Mouse (Mus musculus) stomach, embryonic 16.5 days (tissue): ENCODE measurements around the gene Insr. TPM values are rescaled to one million over a fixed set of nuclear protein-coding genes. Genes with fewer than 3 reads are reported as not detected.

Experiments used
- ATAC-seq: fragments of 200-750 bp; cut with Nextera tagmentation; 2 replicates; pipeline ENCODE4 v1.8.0; 2017; ENCODE audit warnings: moderate number of reproducible peaks, moderate TSS enrichment; ENCODE audit not compliant: insufficient read depth, low FRiP score
- H3K27ac ChIP-seq: fragments of 300-500 bp; sonication (generic); 2 replicates; pipeline ENCODE4 v1.5.1; 2014; ENCODE audit warnings: low read length
- H3K27me3 ChIP-seq: fragments of 300-500 bp; sonication (generic); 2 replicates; pipeline ENCODE4 v1.6.1; 2014; ENCODE audit warnings: low read length, control low read depth, mixed read lengths; ENCODE audit not compliant: control insufficient read depth, insufficient read depth
- H3K36me3 ChIP-seq: fragments of 300-500 bp; sonication (generic); 2 replicates; pipeline ENCODE4 v1.6.1; 2014; ENCODE audit warnings: low read length; ENCODE audit not compliant: control insufficient read depth, insufficient read depth
- H3K4me1 ChIP-seq: fragments of 300-500 bp; sonication (generic); 2 replicates; pipeline ENCODE4 v1.6.1; 2014; ENCODE audit warnings: low read length, control low read depth, mixed read lengths; ENCODE audit not compliant: control insufficient read depth, insufficient read depth
- H3K4me2 ChIP-seq: fragments of 300-500 bp; sonication (generic); 2 replicates; pipeline ENCODE4 v1.6.1; 2014; ENCODE audit warnings: low read depth, low read length, mixed read lengths
- H3K4me3 ChIP-seq: fragments of 300-500 bp; sonication (generic); replicated peaks from 2 replicates; pipeline ENCODE4 v1.5.1; 2014; ENCODE audit warnings: mild to moderate bottlenecking, low read length
- H3K9ac ChIP-seq: fragments of 300-500 bp; sonication (generic); 2 replicates; pipeline ENCODE4 v1.6.1; 2014; ENCODE audit warnings: low read length
- H3K9me3 ChIP-seq: fragments of 300-500 bp; sonication (generic); replicated peaks from 2 replicates; pipeline ENCODE4 v1.6.1; 2016; ENCODE audit warnings: low read length, control low read depth; ENCODE audit not compliant: control insufficient read depth
- WGBS: fragments of 180-500 bp; shearing (Covaris S2); extraction: QIAGEN DNeasy Blood & Tissue Kit; methylation state at CpG from one replicate; pipeline ENCODE4 v1.1.7; 2014; 5-methylcytosine and 5-hydroxymethylcytosine counted together
- polyA plus RNA-seq: library from polyadenylated mRNA; unstranded; fragments of >200 nt; fragmentation: Nextera tagmentation; extraction: Ambion mirVana; gene quantifications from 2 replicates; pipeline ENCODE4 v1.2.1, GENCODE M21; 2015

Insr gene
- polyA plus RNA-seq, 1 experiment from 2014 or later, result 31.4 TPM

DNA sequence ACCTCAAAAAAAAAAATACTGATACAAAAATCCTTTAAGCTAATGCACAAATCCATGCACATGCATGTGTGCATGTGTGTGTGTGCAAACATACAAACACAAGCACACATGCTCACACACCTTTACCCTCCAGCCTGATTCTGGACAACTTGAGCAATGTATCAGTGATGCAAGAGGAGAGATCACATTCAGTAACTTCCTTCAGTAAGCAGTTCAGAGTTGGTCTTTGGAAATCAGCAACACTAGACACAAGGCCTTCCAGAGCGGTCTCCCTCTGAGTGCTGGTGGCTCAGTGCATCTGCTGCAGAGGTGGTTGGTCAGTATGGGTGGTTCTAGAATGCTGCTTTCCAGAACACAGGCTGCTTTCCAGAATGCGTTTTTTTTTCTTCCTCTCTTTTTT is 46.8 kb downstream of the Insr start:
- peaks cover 15% of the 10 kb centered on the region for H3K4me1 ChIP-seq

DNA sequence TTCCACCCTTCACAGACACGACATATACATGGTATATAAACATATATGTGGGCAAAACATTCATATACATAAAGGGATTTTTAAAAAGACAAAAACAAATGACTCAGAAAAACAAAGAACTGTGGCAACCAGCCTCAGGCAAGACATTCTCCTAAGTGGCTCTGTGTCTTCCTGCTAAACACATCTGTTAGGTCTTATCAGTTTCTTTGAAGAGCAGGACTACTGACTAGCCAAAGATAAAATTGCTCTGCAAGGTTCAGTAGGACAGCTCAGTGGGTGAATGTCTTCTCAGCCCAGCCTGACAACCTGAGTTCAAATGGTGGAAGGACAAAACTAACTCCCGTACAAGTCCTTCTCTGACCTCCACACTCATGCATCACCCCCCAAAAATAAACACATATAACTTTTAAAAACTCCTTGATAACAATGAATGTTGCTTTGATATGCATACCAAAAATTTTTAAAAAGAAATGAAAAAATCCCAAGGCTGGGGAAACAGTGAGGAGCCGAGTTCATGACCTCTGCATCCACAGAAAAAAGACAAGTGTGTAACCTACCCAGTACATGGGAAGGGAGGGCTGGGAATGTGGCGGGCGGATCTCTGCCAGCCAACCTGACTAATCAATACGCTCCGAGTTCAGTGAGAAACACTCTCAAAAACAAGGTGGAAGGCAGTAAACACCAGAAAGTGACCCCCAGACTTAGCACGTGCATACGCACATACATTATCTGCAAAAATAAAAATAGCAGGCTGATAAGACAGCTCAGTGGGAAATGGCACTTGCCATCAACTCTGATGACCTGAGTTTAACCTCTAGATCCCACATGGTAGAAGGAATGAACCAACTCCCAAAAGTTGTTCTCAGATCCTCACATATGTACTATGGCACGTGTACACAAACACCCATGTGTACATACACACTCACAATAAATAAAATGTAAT is 49.0 kb downstream of the Insr start:
- H3K27ac ChIP-seq, result no peak overlapping the region
- WGBS, result 55% methylated on average over 10 of the region's 10 CpGs
- ATAC-seq, result no peak

More for the DNA sequence above, 46.8 kb downstream of the Insr start:
- Histone ChIP-seq H3K36me3 (no peaks in the 10 kb centered on the region), H3K4me3 (no peak overlapping the region), H3K27me3 (no peaks in the 10 kb centered on the region), H3K4me2 (no peak overlapping the region), H3K9ac (no peak overlapping the region), H3K27ac (no peak overlapping the region), H3K9me3 (no peaks in the 10 kb centered on the region)
- WGBS, result 87% methylated on average over 2 of the region's 2 CpGs
- no peak for ATAC-seq

DNA sequence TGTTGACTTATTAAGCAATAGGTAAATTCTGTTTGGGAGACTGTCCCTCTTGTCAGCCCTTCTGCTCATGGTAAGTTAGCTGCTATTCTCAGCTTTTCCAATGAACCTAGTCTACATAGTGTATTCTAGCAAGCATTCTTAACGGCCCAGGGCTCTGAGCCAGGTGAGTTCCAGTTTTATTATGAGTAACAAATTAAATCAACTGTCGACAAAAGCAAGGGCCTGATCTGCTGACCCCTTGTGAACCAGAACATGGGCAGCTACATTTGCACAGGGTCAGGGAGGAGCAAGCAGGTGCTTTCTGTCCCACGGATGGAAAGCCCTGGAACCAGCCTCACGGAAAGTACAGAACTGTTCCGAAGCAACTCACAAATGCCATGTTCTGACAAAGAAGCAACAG is 52.0 kb downstream of the Insr start:
- Histone ChIP-seq H3K27me3 (no peaks in the 10 kb centered on the region), H3K9me3 (no peaks in the 10 kb centered on the region), H3K36me3 (no peaks in the 10 kb centered on the region), H3K27ac (no peak overlapping the region), H3K4me3 (no peak overlapping the region), H3K9ac (no peak overlapping the region), H3K4me2 (no peak overlapping the region), H3K4me1 (peaks cover 6% of the 10 kb centered on the region)
- 66% methylated on average over 5 of the region's 5 CpGs for WGBS
- no peak for ATAC-seq

More for the DNA sequence above, 49.0 kb downstream of the Insr start:
- no peak overlapping the region for H3K4me3 ChIP-seq
- peaks cover 3% of the 10 kb centered on the region; the same call in 1 of the 2 replicates for H3K4me1 ChIP-seq
- no peaks in the 10 kb centered on the region for H3K27me3 ChIP-seq
- no peaks in the 10 kb centered on the region for H3K36me3 ChIP-seq
- H3K4me2 ChIP-seq, result no peak overlapping the region
- no peak overlapping the region for H3K9ac ChIP-seq
- H3K9me3 ChIP-seq, result no peaks in the 10 kb centered on the region

DNA sequence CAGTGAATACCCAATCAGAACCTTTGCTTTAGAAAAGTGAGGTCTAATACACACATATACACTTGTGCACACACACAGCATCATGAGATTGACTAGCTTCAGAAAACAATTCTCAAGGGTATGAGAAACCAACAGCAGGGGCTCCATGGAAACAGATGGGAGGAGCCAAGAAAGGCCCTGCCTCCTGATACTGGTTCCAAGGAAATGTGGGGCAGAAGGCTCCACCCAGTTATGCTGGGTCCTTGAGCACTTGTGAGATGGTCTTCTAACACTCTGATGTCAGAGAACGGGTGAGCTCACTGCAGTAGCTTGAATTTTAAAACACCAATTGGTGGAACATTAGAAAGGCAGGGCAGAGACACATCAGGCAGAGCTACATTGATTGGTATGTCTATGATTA is 53.7 kb downstream of the Insr start:
- 57% methylated on average over 1 of the region's 1 CpGs for WGBS
- no peaks in the 10 kb centered on the region for H3K27me3 ChIP-seq

DNA sequence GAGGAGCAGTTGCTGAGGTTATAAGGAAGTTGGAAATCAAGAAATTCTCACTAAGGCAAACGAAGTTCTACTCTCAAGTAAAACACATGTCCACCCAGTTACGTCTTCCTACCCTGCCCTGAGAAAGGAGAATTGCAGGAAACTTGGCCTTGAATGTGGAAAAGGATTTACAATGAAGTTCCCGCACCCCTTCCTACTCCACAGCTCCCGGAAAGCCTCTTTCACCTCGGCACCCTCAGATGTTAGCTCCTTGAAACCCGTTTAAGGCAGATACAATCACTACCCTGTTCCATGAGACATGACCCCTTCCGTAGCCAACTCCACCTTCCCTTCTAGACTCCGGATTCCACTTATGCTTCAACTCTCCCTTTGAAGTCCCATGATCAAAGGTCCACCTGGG is 54.2 kb downstream of the Insr start:
- Histone ChIP-seq H3K36me3 (no peaks in the 10 kb centered on the region), H3K27me3 (no peaks in the 10 kb centered on the region), H3K27ac (no peak overlapping the region), H3K9ac (no peak overlapping the region), H3K4me2 (no peak overlapping the region), H3K4me3 (no peak overlapping the region), H3K4me1 (peaks cover 17% of the 10 kb centered on the region), H3K9me3 (no peaks in the 10 kb centered on the region)
- WGBS, result 73% methylated on average over 8 of the region's 8 CpGs
- no peak for ATAC-seq

More for the DNA sequence above, 53.7 kb downstream of the Insr start:
- H3K27ac ChIP-seq, result no peak overlapping the region
- H3K4me2 ChIP-seq, result no peak overlapping the region
- H3K4me1 ChIP-seq, result peaks cover 13% of the 10 kb centered on the region
- H3K4me3 ChIP-seq, result no peak overlapping the region
- no peaks in the 10 kb centered on the region for H3K36me3 ChIP-seq
- no peaks in the 10 kb centered on the region for H3K9me3 ChIP-seq
- no peak for ATAC-seq
- no peak overlapping the region for H3K9ac ChIP-seq

DNA sequence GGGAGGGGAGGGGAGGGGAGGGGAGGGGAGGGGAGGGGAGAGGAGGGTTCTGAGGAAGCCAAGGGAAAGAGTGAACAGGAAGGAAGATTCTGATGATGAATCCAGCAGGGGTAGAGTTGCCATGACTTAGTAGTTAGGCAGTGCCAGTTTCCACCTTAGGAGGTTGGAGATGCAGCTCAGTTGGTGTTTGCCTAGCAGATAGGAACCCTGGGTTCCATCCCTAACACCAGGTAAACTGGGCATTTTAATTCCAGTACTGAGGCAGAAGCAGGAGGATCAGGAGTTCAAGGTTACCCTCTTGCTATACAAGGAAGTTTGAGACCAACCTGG is 56.8 kb downstream of the Insr start:
- H3K4me2 ChIP-seq, result no peak overlapping the region
- H3K4me1 ChIP-seq, result peaks cover 22% of the 10 kb centered on the region
- no peak for ATAC-seq
- no peak overlapping the region for H3K4me3 ChIP-seq
- no peak overlapping the region for H3K27ac ChIP-seq
- H3K9me3 ChIP-seq, result no peaks in the 10 kb centered on the region
- no peaks in the 10 kb centered on the region for H3K27me3 ChIP-seq
- no peaks in the 10 kb centered on the region for H3K36me3 ChIP-seq
- no peak overlapping the region for H3K9ac ChIP-seq

DNA sequence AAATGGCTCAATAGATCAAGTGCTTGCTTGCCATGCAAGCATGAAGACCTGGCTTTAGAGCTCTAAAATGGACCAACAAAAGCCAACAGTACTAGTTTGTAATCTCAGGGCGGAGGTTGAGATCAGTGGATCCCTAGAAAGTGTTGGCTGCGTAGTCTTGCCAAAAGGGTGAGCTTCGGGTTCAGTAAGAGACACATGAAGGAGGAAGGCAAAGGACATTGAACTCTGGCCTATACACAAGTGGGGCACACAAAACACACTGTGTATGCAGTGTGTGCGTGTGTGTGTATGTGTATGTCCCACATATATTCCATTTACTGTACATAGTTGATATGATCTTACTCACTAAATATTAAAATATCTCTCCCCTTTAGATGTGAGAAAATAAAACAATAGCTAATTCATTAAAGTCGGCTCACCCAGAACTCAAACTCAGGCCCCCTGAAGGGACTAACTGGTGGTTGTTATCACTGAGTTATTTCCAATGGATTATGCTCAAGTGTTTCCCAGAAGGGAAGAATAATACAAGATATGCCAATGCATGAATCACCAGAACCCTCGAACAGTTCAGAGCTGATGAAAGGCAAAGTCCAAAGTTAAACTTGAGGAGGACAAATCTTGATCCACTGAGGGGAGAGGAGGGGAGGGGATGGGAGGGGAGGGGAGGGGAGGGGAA is 57.3 kb downstream of the Insr start:
- peaks cover 22% of the 10 kb centered on the region for H3K4me1 ChIP-seq
- ATAC-seq, result no peak
- H3K36me3 ChIP-seq, result no peaks in the 10 kb centered on the region
- no peaks in the 10 kb centered on the region for H3K9me3 ChIP-seq
- H3K27me3 ChIP-seq, result no peaks in the 10 kb centered on the region
- peak overlapping the region; percentile 76 for H3K4me2 ChIP-seq
- H3K27ac ChIP-seq, result peak overlapping the region; percentile 85
- WGBS, result 61% methylated on average over 6 of the region's 6 CpGs
- peak overlapping the region; percentile 77; the same call in 1 of the 2 replicates for H3K9ac ChIP-seq
- peak overlapping the region; percentile 59 for H3K4me3 ChIP-seq

DNA sequence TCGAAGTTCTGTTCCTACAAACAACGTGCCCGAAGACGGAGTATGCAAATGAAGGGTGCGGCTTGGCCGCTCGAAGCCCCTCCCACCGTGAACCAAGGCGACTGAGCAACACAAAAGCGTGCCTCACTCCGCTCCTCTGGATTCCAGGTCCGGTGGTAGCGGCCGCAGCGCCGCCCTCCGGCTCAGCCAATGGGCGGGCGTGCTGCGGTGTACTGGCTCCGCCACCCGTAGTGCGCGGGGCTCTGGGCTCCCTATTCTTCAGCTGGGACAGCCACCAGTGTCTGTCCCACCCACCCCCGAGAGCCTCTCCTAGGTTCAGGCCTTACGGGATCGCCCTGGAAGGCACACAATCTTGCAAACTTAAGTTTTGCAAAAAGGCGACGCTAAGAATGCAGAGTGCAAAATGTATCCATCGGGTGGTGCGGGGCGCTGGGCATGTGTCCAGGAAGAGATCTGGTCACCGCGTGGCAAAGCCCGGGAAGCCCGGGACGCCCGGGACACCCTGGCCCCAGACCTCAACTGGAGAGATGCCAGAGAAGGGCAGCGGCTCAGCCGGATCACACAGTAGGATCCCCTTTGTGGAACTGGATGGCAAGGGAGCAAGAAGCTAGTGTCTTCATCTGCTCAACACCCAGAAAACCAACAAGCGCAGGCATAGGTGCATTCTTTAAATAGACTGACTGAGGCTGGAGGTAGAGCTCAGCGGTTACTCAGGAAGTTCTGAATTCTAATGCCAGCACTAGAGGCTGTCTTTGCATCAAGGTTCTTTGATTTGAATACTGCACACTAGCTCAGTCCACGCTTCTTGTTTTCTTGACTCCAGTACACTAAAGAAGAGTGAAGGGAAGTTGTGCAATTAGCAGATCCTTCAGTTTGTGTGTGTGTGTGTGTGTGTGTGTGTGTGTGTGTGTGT is 58.1 kb downstream of the Insr start:
- Histone ChIP-seq H3K4me3 (peak overlapping the region; percentile 59), H3K36me3 (no peaks in the 10 kb centered on the region), H3K9ac (peak overlapping the region; percentile 77), H3K27me3 (no peaks in the 10 kb centered on the region), H3K27ac (peak overlapping the region; percentile 85), H3K4me2 (peak overlapping the region; percentile 76), H3K4me1 (peaks cover 25% of the 10 kb centered on the region), H3K9me3 (no peaks in the 10 kb centered on the region)
- ATAC-seq, result peak; percentile 99
- under 1% methylated on average over 43 of the region's 43 CpGs for WGBS
